Mouse (Mus musculus) olfactory bulb, adult 2 months (tissue): ENCODE results near the gene Frmpd2.

Experiments
- CTCF ChIP-seq: fragments of 200-500 bp; IDR thresholded peaks from 2 replicates; pipeline ENCODE4 v1.5.1; 2012; ENCODE audit warnings: low read depth, mild to moderate bottlenecking, low read length, moderate library complexity; ENCODE audit not compliant: insufficient read depth
- POLR2A ChIP-seq: fragments of 200-500 bp; IDR thresholded peaks from 2 replicates; pipeline ENCODE4 v1.6.1; 2012; ENCODE audit warnings: mild to moderate bottlenecking, low read depth, low read length, moderate library complexity; ENCODE audit not compliant: insufficient read depth

GRCm38 (mm10) chr14:33497418-33497817 lies 25.9 kb downstream of the Frmpd2 start:
- no peak for TF ChIP-seq CTCF
- TF ChIP-seq POLR2A = no peak
